32 mouse cellular contexts compared by ENCODE assay signal in genomic region chr1:43078124-43078523, GRCm38 (mm10).
"Had no signal": no experiment of that assay in that cellular context is flagged by ENCODE, and none has a peak within 500 bp of the region (broad histone marks: within the 10 kb centered on the region; RNA-seq: fewer than 3 reads in every experiment).

No protein-coding gene starts in this region.

- H3K9ac ChIP-seq: limb, embryonic 12.5 days; limb, embryonic 13.5 days; limb, embryonic 15.5 days; liver, embryonic 12.5 days; liver, embryonic 13.5 days; liver, embryonic 14.5 days; liver, embryonic 15.5 days; liver, postnatal 0 days; lung, embryonic 14.5 days; lung, embryonic 15.5 days; midbrain, embryonic 12.5 days; midbrain, embryonic 13.5 days; midbrain, embryonic 15.5 days; neural tube, embryonic 12.5 days had no signal

- H3K27me3 ChIP-seq: limb, embryonic 12.5 days; limb, embryonic 13.5 days; limb, embryonic 15.5 days; liver, embryonic 12.5 days; liver, embryonic 13.5 days; liver, embryonic 15.5 days; lung, embryonic 15.5 days; megakaryocyte, embryonic 14.5 days; midbrain, embryonic 12.5 days; midbrain, embryonic 13.5 days; midbrain, embryonic 15.5 days; neural tube, embryonic 12.5 days had no signal

- ATAC-seq: liver, embryonic 12.5 days; liver, postnatal 0 days; lung, postnatal 0 days; midbrain, embryonic 13.5 days; midbrain, embryonic 15.5 days; midbrain, embryonic 16.5 days had no signal

- H3K9me3 ChIP-seq: limb, embryonic 10.5 days; limb, embryonic 12.5 days; limb, embryonic 13.5 days; limb, embryonic 15.5 days; liver, embryonic 12.5 days; liver, embryonic 13.5 days; liver, embryonic 15.5 days; lung, embryonic 15.5 days; megakaryocyte, embryonic 14.5 days; midbrain, embryonic 10.5 days; midbrain, embryonic 12.5 days; midbrain, embryonic 13.5 days; midbrain, embryonic 15.5 days; neural tube, embryonic 12.5 days had no signal

- DNase-seq: left cerebral cortex, postnatal 4 days; liver; liver, embryonic 13.5 days; liver, postnatal 0 days; lung, adult 18-20 months; lung, adult 2 months; lung, embryonic 14.5 days; lung, postnatal 10 days; lung, postnatal 14 days; lung, postnatal 36 days; lung, postnatal 4 days; midbrain, embryonic 14.5 days had no signal

- H3K4me1 ChIP-seq: limb, embryonic 10.5 days; limb, embryonic 13.5 days; limb, embryonic 15.5 days; liver, embryonic 13.5 days; liver, embryonic 15.5 days; lung, embryonic 15.5 days; midbrain, embryonic 10.5 days; midbrain, embryonic 12.5 days; midbrain, embryonic 13.5 days; midbrain, embryonic 15.5 days; neural tube, embryonic 12.5 days had no signal

- H3K4me2 ChIP-seq: limb, embryonic 12.5 days; limb, embryonic 13.5 days; limb, embryonic 15.5 days; liver, embryonic 11.5 days; liver, embryonic 12.5 days; liver, embryonic 13.5 days; liver, embryonic 15.5 days; lung, embryonic 14.5 days; lung, embryonic 15.5 days; midbrain, embryonic 11.5 days; midbrain, embryonic 12.5 days; midbrain, embryonic 13.5 days; midbrain, embryonic 15.5 days; neural tube, embryonic 12.5 days had no signal

- H3K4me3 ChIP-seq: limb, embryonic 10.5 days; limb, embryonic 12.5 days; limb, embryonic 13.5 days; limb, embryonic 15.5 days; liver, embryonic 12.5 days; liver, embryonic 13.5 days; liver, embryonic 15.5 days; lung, embryonic 15.5 days; megakaryocyte, embryonic 14.5 days; midbrain, embryonic 10.5 days; midbrain, embryonic 12.5 days; midbrain, embryonic 13.5 days; midbrain, embryonic 15.5 days; myocyte; neural tube, embryonic 12.5 days had no signal

- H3K27ac ChIP-seq: limb, embryonic 10.5 days; limb, embryonic 12.5 days; limb, embryonic 13.5 days; limb, embryonic 15.5 days; liver, embryonic 12.5 days; liver, embryonic 13.5 days; liver, embryonic 14.5 days; liver, embryonic 15.5 days; lung, embryonic 15.5 days; macrophage; midbrain, embryonic 10.5 days; midbrain, embryonic 12.5 days; midbrain, embryonic 13.5 days; midbrain, embryonic 15.5 days; neural tube, embryonic 12.5 days had no signal
